Mouse (Mus musculus): Measurements from ENCODE around the gene Igsf9.

Gene Igsf9

GRCm38 (mm10) chr1:172463387-172464333 is 17.9 kb upstream of the Igsf9 start:
- ATAC-seq (ENCODE audit: insufficient number of reproducible peaks, low FRiP score, low TSS enrichment): no peak

GRCm38 (mm10) chr1:172468301-172468877 is 13.2 kb upstream of the Igsf9 start:
- ATAC-seq (ENCODE audit: insufficient number of reproducible peaks, low FRiP score, low TSS enrichment): no peak

- no peak for ATAC-seq (ENCODE audit: insufficient number of reproducible peaks, low FRiP score, low TSS enrichment)
Measured at GRCm38 (mm10) chr1:172469373-172469772, 12.2 kb upstream of the Igsf9 start.

GRCm38 (mm10) chr1:172469810-172470448 is 11.7 kb upstream of the Igsf9 start:
- ATAC-seq (ENCODE audit: insufficient number of reproducible peaks, low FRiP score, low TSS enrichment): no peak

GRCm38 (mm10) chr1:172472909-172473308 is 8.7 kb upstream of the Igsf9 start:
- ATAC-seq (ENCODE audit: insufficient number of reproducible peaks, low FRiP score, low TSS enrichment): no peak

GRCm38 (mm10) chr1:172474196-172474595 is 7.4 kb upstream of the Igsf9 start:
- ATAC-seq (ENCODE audit: insufficient number of reproducible peaks, low FRiP score, low TSS enrichment): no peak

GRCm38 (mm10) chr1:172475054-172475741 is 6.4 kb upstream of the Igsf9 start, which contains the start of gene Slamf9:
Slamf9 (plus strand) TSS chr1:172475358.
- ATAC-seq (ENCODE audit: insufficient number of reproducible peaks, low FRiP score, low TSS enrichment): no peak

- no peak for ATAC-seq (ENCODE audit: insufficient number of reproducible peaks, low FRiP score, low TSS enrichment)
Measured at GRCm38 (mm10) chr1:172478020-172478419, 3.6 kb upstream of the Igsf9 start.

- ATAC-seq (ENCODE audit: insufficient number of reproducible peaks, low FRiP score, low TSS enrichment): no peak
Measured at GRCm38 (mm10) chr1:172480376-172480775, 1.2 kb upstream of the Igsf9 start.

GRCm38 (mm10) chr1:172481111-172481510 is 477 bp upstream of the Igsf9 start:
- no peak for ATAC-seq (ENCODE audit: insufficient number of reproducible peaks, low FRiP score, low TSS enrichment)

GRCm38 (mm10) chr1:172482518-172483360 is 1.2 kb downstream of the Igsf9 start:
- ATAC-seq (ENCODE audit: insufficient number of reproducible peaks, low FRiP score, low TSS enrichment): no peak

GRCm38 (mm10) chr1:172483361-172483660 is 1.7 kb downstream of the Igsf9 start:
- no peak for ATAC-seq (ENCODE audit: insufficient number of reproducible peaks, low FRiP score, low TSS enrichment)

- no peak for ATAC-seq (ENCODE audit: insufficient number of reproducible peaks, low FRiP score, low TSS enrichment)
Measured at GRCm38 (mm10) chr1:172484236-172484635, 2.6 kb downstream of the Igsf9 start.

- ATAC-seq (ENCODE audit: insufficient number of reproducible peaks, low FRiP score, low TSS enrichment): no peak
Measured at GRCm38 (mm10) chr1:172484671-172485070, 3.1 kb downstream of the Igsf9 start.

GRCm38 (mm10) chr1:172485821-172486220 is 4.2 kb downstream of the Igsf9 start:
- no peak for ATAC-seq (ENCODE audit: insufficient number of reproducible peaks, low FRiP score, low TSS enrichment)

- ATAC-seq (ENCODE audit: insufficient number of reproducible peaks, low FRiP score, low TSS enrichment): no peak
Measured at GRCm38 (mm10) chr1:172486236-172486635, 4.6 kb downstream of the Igsf9 start.

- ATAC-seq (ENCODE audit: insufficient number of reproducible peaks, low FRiP score, low TSS enrichment): no peak
Measured at GRCm38 (mm10) chr1:172486651-172487050, 5.1 kb downstream of the Igsf9 start.

GRCm38 (mm10) chr1:172487859-172488258 is 6.3 kb downstream of the Igsf9 start:
- no peak for ATAC-seq (ENCODE audit: insufficient number of reproducible peaks, low FRiP score, low TSS enrichment)

- no peak for ATAC-seq (ENCODE audit: insufficient number of reproducible peaks, low FRiP score, low TSS enrichment)
Measured at GRCm38 (mm10) chr1:172488831-172489230, 7.2 kb downstream of the Igsf9 start.

Measured in cerebellum, adult (tissue).